Mouse (Mus musculus): ENCODE data around the gene Chrm2. TPM values are rescaled to one million over a fixed set of nuclear protein-coding genes. Genes with fewer than 3 reads are reported as not detected.

Chrm2 gene
- polyA plus RNA-seq (2015; fragmentation: Illumina TruSeq; extraction: RNeasy Lipid Tissue Mini Kit (QIAGEN cat#74804); ENCODE audit: low read depth, low replicate concordance): 11.6 TPM

DNA sequence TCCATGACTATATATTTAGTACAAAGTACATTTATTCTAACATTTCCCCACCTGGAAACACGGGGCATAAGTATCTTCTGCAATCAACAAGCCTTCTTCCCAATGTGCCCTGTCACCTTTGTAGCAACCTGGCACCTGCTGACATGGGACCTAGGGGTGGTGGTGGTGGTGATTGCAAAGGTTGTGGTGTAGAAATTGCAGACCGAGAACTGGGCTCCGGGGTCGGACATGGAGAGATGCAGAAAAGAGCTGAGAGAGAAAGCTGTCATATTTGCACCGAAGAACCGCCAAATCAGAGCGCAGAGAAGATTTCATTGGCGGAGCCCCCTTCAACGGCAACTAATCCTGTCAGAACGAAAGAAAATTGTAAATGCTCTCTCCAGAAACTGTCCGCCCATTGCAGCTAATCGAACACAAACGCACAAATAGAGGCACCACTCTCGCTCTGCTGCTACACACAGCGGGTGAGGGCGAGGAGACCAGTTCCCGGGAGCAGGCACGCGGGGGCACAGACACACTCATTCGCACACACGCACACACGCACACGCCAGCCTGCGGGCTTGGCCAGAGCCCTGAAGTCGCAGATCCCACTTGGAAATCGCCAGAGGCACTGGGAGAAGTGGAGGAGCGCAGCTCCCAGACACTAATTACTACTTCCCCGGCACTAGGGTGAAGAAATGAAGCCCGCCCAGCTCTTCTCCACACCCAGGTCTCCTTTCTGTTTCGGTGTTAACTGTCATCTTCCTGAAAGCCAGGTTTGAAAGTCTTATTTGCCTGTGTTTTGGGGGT lies at the start of gene Chrm2:
Gene Chrm2 (plus strand): TSS at position 473 of the 789 bp plus-strand sequence.

All from brain, adult 10 weeks (tissue).